Mouse (Mus musculus) testis, adult 2 months (tissue): ENCODE measurements around the gene Gm49387.

Experiments
- CTCF ChIP-seq: fragments of 200-500 bp; IDR thresholded peaks from 2 replicates; pipeline ENCODE4 v1.5.1; 2012; ENCODE audit warnings: low read depth, mild to moderate bottlenecking, inconsistent platforms, low read length, moderate library complexity; ENCODE audit not compliant: control insufficient read depth, insufficient read depth, insufficient replicate concordance
- POLR2A ChIP-seq: fragments of 200-500 bp; IDR thresholded peaks from 2 replicates; pipeline ENCODE4 v1.6.1; 2012; ENCODE audit warnings: low read depth, mild to moderate bottlenecking, inconsistent platforms, low read length, moderate library complexity; ENCODE audit not compliant: control insufficient read depth

- no peak for TF ChIP-seq CTCF
- no peak for TF ChIP-seq POLR2A
Measured at GRCm38 (mm10) chr14:31622748-31623147, 17.9 kb downstream of the Gm49387 start.
